Mouse (Mus musculus) heart, postnatal 0 days (tissue): ENCODE results near the gene Ankrd35.

ENCODE experiments used
- CTCF ChIP-seq: IDR thresholded peaks from 2 replicates; pipeline ENCODE4 v1.5.1; 2016; ENCODE audit warnings: antibody characterized with exemption, control low read depth, low read depth
- EP300 ChIP-seq: IDR thresholded peaks from 2 replicates; pipeline ENCODE4 v1.6.1; 2016; ENCODE audit warnings: antibody characterized with exemption, low read depth

- no peak for TF ChIP-seq CTCF
- TF ChIP-seq EP300: no peak
These were observed 37.9 kb upstream of the Ankrd35 start for GRCm38 (mm10) chr3:96632058-96632457.
